Mouse (Mus musculus) telencephalon, adult 2 months (tissue): ENCODE results near the gene Kdm3a.

ENCODE experiments used
- DNase-seq: peaks from one replicate; pipeline ENCODE4 v3.0.0-alpha.2; 2011; ENCODE audit warnings: low read depth, low spot score

Kdm3a gene

GRCm38 (mm10) chr6:71579478-71579877 is 53.3 kb downstream of the Kdm3a start:
- DNase-seq = no peak

GRCm38 (mm10) chr6:71575359-71575758 is 57.4 kb downstream of the Kdm3a start:
- no peak for DNase-seq

- no peak for DNase-seq
These were observed 63.8 kb downstream of the Kdm3a start for GRCm38 (mm10) chr6:71569025-71569424.

- peak; percentile 47 for DNase-seq
These were observed 64.2 kb downstream of the Kdm3a start for GRCm38 (mm10) chr6:71568616-71569015.

GRCm38 (mm10) chr6:71556826-71557225 is 76.0 kb downstream of the Kdm3a start:
- DNase-seq = no peak

- DNase-seq = no peak
These were observed 77.3 kb downstream of the Kdm3a start for GRCm38 (mm10) chr6:71555507-71555951.

GRCm38 (mm10) chr6:71543686-71544499 is 88.9 kb downstream of the Kdm3a start, which contains the start of gene Chmp3:
Gene Chmp3 (plus strand): TSS chr6:71543797.
- DNase-seq = peak; percentile 86
